Mouse (Mus musculus) kidney, embryonic 14.5 days (tissue): ENCODE measurements around the gene Gpr82. TPM values are rescaled to one million over a fixed set of nuclear protein-coding genes. Genes with fewer than 3 reads are reported as not detected.

Experiments
- ATAC-seq: fragments of 200-750 bp; cut with Nextera tagmentation; 2 replicates; pipeline ENCODE4 v1.8.0; 2017; ENCODE audit warnings: moderate number of reproducible peaks, mild to moderate bottlenecking, moderate TSS enrichment, moderate library complexity; ENCODE audit not compliant: low FRiP score, low TSS enrichment
- H3K27ac ChIP-seq: fragments of 300-500 bp; sonication (generic); 2 replicates; pipeline ENCODE4 v1.5.1; 2014; ENCODE audit warnings: low read depth, mild to moderate bottlenecking, low read length, moderate library complexity, mixed read lengths
- H3K27me3 ChIP-seq: fragments of 300-500 bp; sonication (generic); 2 replicates; pipeline ENCODE4 v1.6.1; 2014; ENCODE audit warnings: mild to moderate bottlenecking, low read length; ENCODE audit not compliant: control insufficient read depth, insufficient read depth
- H3K36me3 ChIP-seq: fragments of 300-500 bp; sonication (generic); 2 replicates; pipeline ENCODE4 v1.6.1; 2014; ENCODE audit warnings: low read length, mixed read lengths; ENCODE audit not compliant: control insufficient read depth, insufficient read depth
- H3K4me1 ChIP-seq: fragments of 300-500 bp; sonication (generic); 2 replicates; pipeline ENCODE4 v1.6.1; 2014; ENCODE audit warnings: low read length, mixed read lengths; ENCODE audit not compliant: control insufficient read depth, insufficient read depth
- H3K4me2 ChIP-seq: fragments of 300-500 bp; sonication (generic); replicated peaks from 2 replicates; pipeline ENCODE4 v1.6.1; 2014; ENCODE audit warnings: low read depth, mild to moderate bottlenecking, low read length
- H3K4me3 ChIP-seq: fragments of 300-500 bp; sonication (generic); 2 replicates; pipeline ENCODE4 v1.5.1; 2014; ENCODE audit warnings: mild to moderate bottlenecking, low read length
- H3K9ac ChIP-seq: fragments of 300-500 bp; sonication (generic); 2 replicates; pipeline ENCODE4 v1.6.1; 2014; ENCODE audit warnings: low read depth, mild to moderate bottlenecking, low read length, moderate library complexity
- H3K9me3 ChIP-seq: fragments of 300-500 bp; sonication (generic); 2 replicates; pipeline ENCODE4 v1.6.1; 2016; ENCODE audit warnings: low read length; ENCODE audit not compliant: control insufficient read depth
- WGBS: fragments of 180-500 bp; shearing (Covaris S2); extraction: QIAGEN DNeasy Blood & Tissue Kit; methylation state at CpG from one replicate; pipeline ENCODE4 v1.1.7; 2014; 5-methylcytosine and 5-hydroxymethylcytosine counted together
- polyA plus RNA-seq: library from polyadenylated mRNA; unstranded; fragments of >200 nt; fragmentation: Nextera tagmentation; extraction: Ambion mirVana; gene quantifications from 2 replicates; pipeline ENCODE4 v1.2.1, GENCODE M21; 2014

Gpr82 gene
- polyA plus RNA-seq, 1 experiment from 2014 or later, result 0.81 TPM

DNA sequence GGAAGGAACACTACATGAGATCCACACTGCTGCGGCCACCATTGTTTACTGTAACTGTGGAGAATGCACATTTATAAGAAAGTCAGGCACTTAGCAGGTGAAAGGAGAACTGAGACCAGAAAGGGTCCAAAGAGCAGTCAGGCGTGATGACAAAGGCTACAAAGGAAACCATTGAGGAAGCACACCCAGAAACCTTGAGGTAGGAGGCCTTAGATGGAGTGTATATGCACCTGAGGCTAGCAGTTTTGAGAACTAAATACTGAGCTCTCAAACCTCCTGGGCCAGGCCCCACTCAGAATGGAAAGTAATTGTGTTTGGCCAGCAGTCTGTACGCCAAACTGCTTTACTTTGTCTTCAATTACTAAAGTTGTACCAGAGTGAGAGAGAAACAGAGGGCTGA lies 9.2 kb downstream of the Gpr82 start:
- 80% methylated on average over 3 of the region's 3 CpGs for WGBS
- Histone ChIP-seq H3K27me3 (no peaks in the 10 kb centered on the region), H3K4me1 (no peaks in the 10 kb centered on the region)

DNA sequence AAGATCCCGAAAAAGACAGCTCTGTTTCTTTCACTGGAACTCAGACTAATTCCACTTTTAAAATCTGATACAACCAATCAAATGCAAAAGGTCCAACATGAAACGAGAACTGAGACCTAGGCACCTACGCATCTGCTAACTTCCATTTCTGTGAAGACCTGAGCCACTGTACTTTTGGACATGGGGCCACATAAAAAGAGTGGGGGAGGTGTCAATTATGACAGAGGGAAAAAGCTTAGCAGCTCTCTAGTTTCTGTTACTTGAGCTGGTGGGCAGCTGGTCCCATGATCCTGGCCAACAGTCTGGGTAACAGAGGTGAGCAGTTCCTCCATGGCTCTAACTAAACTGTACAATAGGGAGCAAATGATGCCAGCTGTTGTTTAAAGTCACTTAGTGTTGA lies 11.8 kb downstream of the Gpr82 start:
- Histone ChIP-seq H3K4me3 (no peak overlapping the region), H3K27me3 (no peaks in the 10 kb centered on the region), H3K9me3 (no peaks in the 10 kb centered on the region), H3K27ac (no peak overlapping the region), H3K36me3 (no peaks in the 10 kb centered on the region), H3K4me2 (no peak overlapping the region), H3K4me1 (no peaks in the 10 kb centered on the region), H3K9ac (no peak overlapping the region)
- WGBS, result 91% methylated on average over 3 of the region's 3 CpGs
- ATAC-seq, result no peak

More for the DNA sequence above, 9.2 kb downstream of the Gpr82 start:
- no peaks in the 10 kb centered on the region for H3K36me3 ChIP-seq
- H3K4me2 ChIP-seq, result no peak overlapping the region
- H3K9me3 ChIP-seq, result no peaks in the 10 kb centered on the region
- H3K4me3 ChIP-seq, result no peak overlapping the region
- H3K9ac ChIP-seq, result no peak overlapping the region
- H3K27ac ChIP-seq, result no peak overlapping the region
- no peak for ATAC-seq

DNA sequence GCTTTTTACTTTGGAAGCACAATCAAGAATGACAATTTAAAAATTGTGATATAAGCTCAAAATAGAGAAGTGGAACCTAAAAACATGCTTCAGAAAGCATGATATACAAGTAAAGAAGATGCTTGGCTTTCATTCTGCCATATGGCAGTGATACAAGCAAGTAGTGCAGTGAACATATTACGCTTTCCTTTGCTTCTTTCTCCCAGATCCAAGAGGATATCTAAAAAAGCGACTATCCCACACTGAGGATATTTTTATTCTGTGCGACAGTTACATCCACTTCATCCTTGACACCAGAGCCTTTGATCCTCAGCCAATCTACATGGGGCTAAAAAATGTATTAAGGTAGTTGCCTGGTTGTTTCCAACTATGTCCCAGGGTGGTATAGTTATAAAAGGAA lies 20.6 kb downstream of the Gpr82 start:
- H3K9me3 ChIP-seq, result no peaks in the 10 kb centered on the region
- H3K27ac ChIP-seq, result no peak overlapping the region
- 81% methylated on average over 3 of the region's 3 CpGs for WGBS
- H3K4me3 ChIP-seq, result no peak overlapping the region
- H3K4me2 ChIP-seq, result no peak overlapping the region
- H3K36me3 ChIP-seq, result no peaks in the 10 kb centered on the region
- no peak overlapping the region for H3K9ac ChIP-seq
- ATAC-seq, result no peak
- no peaks in the 10 kb centered on the region for H3K4me1 ChIP-seq
- no peaks in the 10 kb centered on the region for H3K27me3 ChIP-seq

DNA sequence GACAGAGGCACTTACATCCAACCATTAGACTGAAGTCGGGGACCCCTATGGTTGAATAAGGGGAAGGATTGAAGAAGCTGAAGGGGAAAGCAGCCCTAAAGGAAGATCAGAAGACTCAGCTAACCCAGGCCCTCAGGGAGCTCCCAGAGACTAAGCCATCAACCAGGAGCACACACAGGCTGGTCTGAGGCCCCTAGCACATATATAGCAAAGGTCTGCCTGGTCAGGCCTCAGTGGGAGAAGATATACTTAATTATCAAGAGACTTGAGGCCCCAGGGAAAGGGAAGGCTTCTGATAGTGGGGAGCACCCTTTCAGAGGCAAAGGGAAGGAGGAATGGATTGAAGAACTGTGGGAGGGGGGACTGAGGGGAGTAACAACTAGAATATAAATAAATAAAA lies 25.4 kb downstream of the Gpr82 start:
- Histone ChIP-seq H3K4me2 (no peak overlapping the region), H3K27me3 (no peaks in the 10 kb centered on the region), H3K4me3 (no peak overlapping the region), H3K27ac (no peak overlapping the region), H3K9me3 (no peaks in the 10 kb centered on the region), H3K36me3 (no peaks in the 10 kb centered on the region), H3K9ac (no peak overlapping the region), H3K4me1 (no peaks in the 10 kb centered on the region)
- 85% methylated on average over 1 of the region's 1 CpGs for WGBS
- ATAC-seq, result no peak

DNA sequence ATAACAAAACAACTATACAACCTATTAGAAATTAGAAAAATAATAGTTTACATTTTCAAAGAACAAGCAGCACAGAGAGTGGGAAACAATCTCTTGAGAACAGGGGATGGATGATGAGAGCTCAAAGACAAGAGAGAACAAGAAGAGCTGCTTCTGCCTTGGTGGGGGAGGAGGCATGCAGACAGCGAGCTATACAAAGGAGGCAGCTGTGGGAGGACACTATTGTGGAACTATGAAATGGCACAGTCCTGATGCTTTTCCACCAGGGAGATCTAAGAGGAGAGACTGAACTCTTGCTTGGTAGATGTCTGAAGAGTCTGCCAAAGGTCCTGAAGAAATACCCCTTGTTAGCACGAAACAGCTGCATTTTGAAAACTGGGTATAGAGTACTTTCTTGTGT lies 27.2 kb downstream of the Gpr82 start:
- H3K27ac ChIP-seq, result no peak overlapping the region
- H3K4me3 ChIP-seq, result no peak overlapping the region
- no peak overlapping the region for H3K4me2 ChIP-seq
- H3K9ac ChIP-seq, result no peak overlapping the region
- no peaks in the 10 kb centered on the region for H3K4me1 ChIP-seq
- H3K27me3 ChIP-seq, result no peaks in the 10 kb centered on the region
- 76% methylated on average over 2 of the region's 2 CpGs for WGBS
- H3K36me3 ChIP-seq, result no peaks in the 10 kb centered on the region
- no peak for ATAC-seq
- no peaks in the 10 kb centered on the region for H3K9me3 ChIP-seq

DNA sequence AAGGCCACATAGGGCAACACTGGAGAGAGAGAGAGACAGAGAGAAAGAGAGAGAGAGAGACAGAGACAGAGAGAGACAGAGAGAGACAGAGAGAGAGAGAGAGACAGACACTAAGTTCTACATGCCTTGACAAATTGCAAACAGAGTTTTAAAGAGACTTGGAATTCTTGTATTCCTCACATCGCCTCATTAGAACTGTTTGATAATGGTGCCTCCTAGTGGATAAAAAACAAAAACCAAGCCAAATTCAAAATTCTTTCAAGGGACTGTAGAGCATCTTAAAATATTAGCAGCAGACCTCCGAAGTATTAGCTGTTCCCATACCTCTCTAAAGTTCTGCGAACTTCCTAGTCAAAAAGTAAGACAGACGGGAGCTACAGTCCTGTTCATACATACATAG lies 30.7 kb downstream of the Gpr82 start:
- ATAC-seq, result no peak
- 79% methylated on average over 4 of the region's 4 CpGs for WGBS
- H3K4me1 ChIP-seq, result no peaks in the 10 kb centered on the region
- no peaks in the 10 kb centered on the region for H3K27me3 ChIP-seq
- no peak overlapping the region for H3K27ac ChIP-seq
- no peaks in the 10 kb centered on the region for H3K9me3 ChIP-seq
- H3K4me2 ChIP-seq, result no peak overlapping the region
- no peaks in the 10 kb centered on the region for H3K36me3 ChIP-seq
- H3K9ac ChIP-seq, result no peak overlapping the region
- no peak overlapping the region for H3K4me3 ChIP-seq

DNA sequence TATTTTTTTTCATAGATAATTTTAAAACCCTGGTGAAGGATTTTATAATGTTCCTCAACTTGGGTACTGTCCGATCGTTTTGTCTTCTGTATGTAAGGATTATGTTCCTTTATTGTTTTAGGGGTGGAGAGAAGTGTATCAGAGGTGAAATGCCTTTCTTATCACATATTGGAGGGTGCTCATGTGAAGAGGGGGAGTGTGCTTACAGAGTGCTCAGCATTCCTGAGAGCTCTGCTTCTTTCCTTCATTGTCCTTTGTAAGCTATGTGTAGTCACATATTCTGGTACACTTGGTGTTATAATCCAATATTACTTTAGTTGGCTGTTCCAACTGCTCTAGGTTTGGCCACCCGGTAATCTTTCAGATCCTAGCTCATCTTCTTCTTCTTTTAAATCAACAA lies 39.5 kb downstream of the Gpr82 start:
- ATAC-seq, result no peak
- Histone ChIP-seq H3K4me2 (no peak overlapping the region), H3K27me3 (no peaks in the 10 kb centered on the region), H3K4me3 (no peak overlapping the region), H3K27ac (no peak overlapping the region), H3K36me3 (no peaks in the 10 kb centered on the region), H3K9ac (no peak overlapping the region), H3K9me3 (no peaks in the 10 kb centered on the region), H3K4me1 (no peaks in the 10 kb centered on the region)
- WGBS, result 85% methylated on average over 3 of the region's 3 CpGs

DNA sequence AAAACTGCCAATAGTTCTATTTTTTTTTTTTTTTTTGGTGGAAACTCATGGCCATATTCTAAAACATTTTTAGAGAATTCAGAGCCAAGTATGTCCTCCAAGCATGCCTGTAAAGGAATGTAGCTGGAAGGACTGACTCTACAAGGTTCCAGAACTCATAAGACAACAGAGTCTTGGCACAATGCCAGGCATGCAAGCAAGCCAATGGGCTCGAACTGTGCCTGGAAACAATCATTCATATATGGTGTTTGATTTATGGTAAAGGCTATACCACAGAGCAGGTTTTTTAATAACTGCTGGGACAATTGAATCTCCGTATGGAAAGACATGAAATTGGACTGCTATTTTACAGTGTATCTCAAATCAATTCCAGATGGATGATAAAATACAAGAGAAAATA lies 43.9 kb downstream of the Gpr82 start:
- H3K4me2 ChIP-seq, result no peak overlapping the region
- no peak for ATAC-seq
- no peaks in the 10 kb centered on the region for H3K4me1 ChIP-seq
- no peaks in the 10 kb centered on the region for H3K27me3 ChIP-seq
- no peak overlapping the region for H3K4me3 ChIP-seq
- no peak overlapping the region for H3K9ac ChIP-seq
- 48% methylated on average over 2 of the region's 2 CpGs for WGBS
- no peak overlapping the region for H3K27ac ChIP-seq
- no peaks in the 10 kb centered on the region for H3K36me3 ChIP-seq
- H3K9me3 ChIP-seq, result no peaks in the 10 kb centered on the region

DNA sequence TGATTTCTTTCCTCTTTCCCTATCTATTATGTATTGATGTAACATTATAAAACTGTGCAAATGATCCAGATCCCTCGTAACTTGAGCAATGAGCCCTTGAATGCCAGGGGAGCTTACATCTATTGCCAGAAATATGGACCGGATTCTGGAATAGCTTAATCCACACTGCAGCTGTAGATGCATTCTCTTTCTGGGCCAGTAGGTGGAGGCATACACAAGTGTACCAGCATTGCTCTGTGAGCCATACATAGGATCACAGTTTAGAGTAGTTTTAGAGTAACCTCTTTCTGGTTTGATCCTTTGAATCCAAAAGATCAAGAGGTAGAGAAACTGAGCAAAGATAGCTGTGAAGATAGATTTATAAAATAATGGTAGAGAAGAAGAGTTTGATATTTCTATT lies 49.0 kb downstream of the Gpr82 start:
- Histone ChIP-seq H3K9me3 (no peaks in the 10 kb centered on the region), H3K36me3 (no peaks in the 10 kb centered on the region), H3K4me1 (no peaks in the 10 kb centered on the region), H3K9ac (no peak overlapping the region), H3K4me3 (no peak overlapping the region), H3K27ac (no peak overlapping the region), H3K4me2 (no peak overlapping the region), H3K27me3 (no peaks in the 10 kb centered on the region)
- 56% methylated on average over 2 of the region's 2 CpGs for WGBS
- ATAC-seq, result no peak
